Mouse (Mus musculus) CD4-positive naive resting alpha-beta T cell, adult 57 days (primary cell): ENCODE measurements around the gene Prr27. TPM values are rescaled to one million over a fixed set of nuclear protein-coding genes. Genes with fewer than 3 reads are reported as not detected.

Experiments used
- total RNA-seq: library from RNA; stranded (reverse); gene quantifications from one replicate; pipeline ENCODE4 v1.2.4, GENCODE M21; 2023

The Prr27 gene
- total RNA-seq = not detected

GRCm38 (mm10) chr5:87825386-87825785 lies at the start of gene Prr27:
Gene Prr27, plus strand, starts transcription at chr5:87825686.

GRCm38 (mm10) chr5:87807782-87808181 lies 17.7 kb upstream of the Prr27 start, which contains the start of gene Csn1s2b:
Gene Csn1s2b, plus strand, starts transcription at chr5:87808082.

GRCm38 (mm10) chr5:87884729-87885128 lies 59.2 kb downstream of the Prr27 start, which contains the start of gene Odam:
Gene Odam, plus strand, starts transcription at chr5:87885029.

Other genes with a start within 250 kb of the Prr27 start
- not detected for gene Sult1e1, start 234.1 kb upstream of the Prr27 start, total RNA-seq
- not detected for gene Csn1s1, start 159.5 kb upstream of the Prr27 start, total RNA-seq
- gene Csn2, start 126.1 kb upstream of the Prr27 start, total RNA-seq = not detected
- not detected for gene Csn1s2a, start 51.1 kb upstream of the Prr27 start, total RNA-seq
- gene Csn1s2b, start 17.6 kb upstream of the Prr27 start, total RNA-seq = not detected
- gene Odam, start 59.3 kb downstream of the Prr27 start, total RNA-seq = not detected
- gene Csn3, start 99.9 kb downstream of the Prr27 start, total RNA-seq = not detected
- not detected for gene 2310003L06Rik, start 143.8 kb downstream of the Prr27 start, total RNA-seq
- gene Gm28434, start 143.8 kb downstream of the Prr27 start, total RNA-seq = not detected
- not detected for gene Cabs1, start 153.8 kb downstream of the Prr27 start, total RNA-seq
- gene Smr3a, start 176.9 kb downstream of the Prr27 start, total RNA-seq = not detected